Mouse (Mus musculus): ENCODE measurements around the gene Scaf11. TPM values are rescaled to one million over a fixed set of nuclear protein-coding genes. Genes with fewer than 3 reads are reported as not detected.

The Scaf11 gene
- polyA plus RNA-seq, 1 experiment, result 26.9 TPM

- Histone ChIP-seq H3K27ac (ENCODE audit: insufficient read depth, low read length) (no peak overlapping the region), H3K4me3 (ENCODE audit: insufficient read depth, low read length) (no peak overlapping the region), H3K4me1 (ENCODE audit: control insufficient read depth, insufficient read depth, low read length) (no peaks in the 10 kb centered on the region)
- no peak for TF ChIP-seq CTCF (IDR thresholded peaks at IDR 0.05; ENCODE audit: extremely low read depth, insufficient read depth, low read length)
- no peak for TF ChIP-seq POLR2A (IDR thresholded peaks at IDR 0.05; ENCODE audit: extremely low read depth, insufficient read depth, low read length)
These were observed 7.2 kb upstream of the Scaf11 start for GRCm38 (mm10) chr15:96467844-96468243.

DNA sequence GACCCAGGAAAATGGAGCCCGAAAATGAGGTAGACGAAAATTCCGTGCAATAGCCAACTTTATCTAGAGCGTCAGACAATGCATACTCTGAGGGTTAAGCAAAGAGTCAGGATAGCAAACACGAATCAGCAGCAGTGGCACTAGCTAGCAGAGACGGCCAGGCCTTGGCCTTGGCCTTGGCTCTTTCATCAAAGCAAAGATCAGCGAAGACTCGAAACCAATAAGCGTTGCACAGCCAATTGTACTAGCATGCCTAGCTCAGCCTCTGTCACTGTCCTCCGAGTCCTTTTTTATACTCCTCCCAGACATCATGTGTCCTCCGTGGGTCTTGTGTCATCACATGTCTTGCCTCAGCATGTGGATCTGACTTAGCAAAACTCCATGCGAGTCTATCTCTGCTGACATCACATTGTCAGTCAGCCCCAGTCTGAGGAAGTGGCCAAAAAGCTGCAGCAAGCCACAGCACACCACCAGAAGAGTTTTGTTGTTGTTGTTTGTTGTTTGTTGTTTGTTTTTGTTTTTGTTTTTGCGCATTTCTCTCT, 5.8 kb upstream of the Scaf11 start:
- Histone ChIP-seq H3K4me1 (ENCODE audit: control insufficient read depth, insufficient read depth, low read length) (peaks cover 2% of the 10 kb centered on the region; the same call in 1 of the 2 replicates), H3K4me3 (ENCODE audit: insufficient read depth, low read length) (no peak overlapping the region), H3K27ac (ENCODE audit: insufficient read depth, low read length) (no peak overlapping the region)
- TF ChIP-seq CTCF (IDR thresholded peaks at IDR 0.05; ENCODE audit: extremely low read depth, insufficient read depth, low read length), result no peak
- no peak for TF ChIP-seq POLR2A (IDR thresholded peaks at IDR 0.05; ENCODE audit: extremely low read depth, insufficient read depth, low read length)

DNA sequence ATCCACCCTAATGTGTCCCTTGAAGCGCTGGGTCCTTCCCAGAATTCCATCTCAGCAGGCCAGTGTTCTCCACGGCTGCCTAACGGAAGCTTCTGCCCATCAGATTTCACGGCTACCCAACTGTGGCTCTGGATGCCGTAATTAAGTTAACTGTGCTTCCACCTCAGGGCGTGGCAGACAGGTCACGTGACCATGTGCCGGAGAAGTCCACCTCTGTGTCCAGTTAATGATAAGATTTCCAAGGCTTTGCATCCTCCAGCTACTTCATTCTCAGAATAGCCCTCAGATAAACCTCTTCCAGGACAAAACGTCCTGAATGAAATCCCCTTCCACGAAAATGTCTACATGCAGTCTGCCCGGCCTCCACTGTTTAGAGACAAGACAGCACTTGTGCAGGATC, 4.4 kb upstream of the Scaf11 start:
- Histone ChIP-seq H3K4me1 (ENCODE audit: control insufficient read depth, insufficient read depth, low read length) (peaks cover 2% of the 10 kb centered on the region; the same call in 1 of the 2 replicates), H3K4me3 (ENCODE audit: insufficient read depth, low read length) (no peak overlapping the region), H3K27ac (ENCODE audit: insufficient read depth, low read length) (no peak overlapping the region)
- TF ChIP-seq CTCF (IDR thresholded peaks at IDR 0.05; ENCODE audit: extremely low read depth, insufficient read depth, low read length) (no peak), POLR2A (IDR thresholded peaks at IDR 0.05; ENCODE audit: extremely low read depth, insufficient read depth, low read length) (no peak)

- TF ChIP-seq POLR2A (IDR thresholded peaks at IDR 0.05; ENCODE audit: extremely low read depth, insufficient read depth, low read length), result no peak
- no peak for TF ChIP-seq CTCF (IDR thresholded peaks at IDR 0.05; ENCODE audit: extremely low read depth, insufficient read depth, low read length)
- Histone ChIP-seq H3K27ac (ENCODE audit: insufficient read depth, low read length) (no peak overlapping the region), H3K4me1 (ENCODE audit: control insufficient read depth, insufficient read depth, low read length) (peaks cover 3% of the 10 kb centered on the region; the same call in 1 of the 2 replicates), H3K4me3 (ENCODE audit: insufficient read depth, low read length) (no peak overlapping the region)
These were observed 3.2 kb upstream of the Scaf11 start for GRCm38 (mm10) chr15:96463821-96464220.

- TF ChIP-seq POLR2A (IDR thresholded peaks at IDR 0.05; ENCODE audit: extremely low read depth, insufficient read depth, low read length) (no peak), CTCF (IDR thresholded peaks at IDR 0.05; ENCODE audit: extremely low read depth, insufficient read depth, low read length) (no peak)
- Histone ChIP-seq H3K4me1 (ENCODE audit: control insufficient read depth, insufficient read depth, low read length) (peaks cover 3% of the 10 kb centered on the region; the same call in 1 of the 2 replicates), H3K4me3 (ENCODE audit: insufficient read depth, low read length) (no peak overlapping the region), H3K27ac (ENCODE audit: insufficient read depth, low read length) (no peak overlapping the region)
These were observed 2.0 kb upstream of the Scaf11 start for GRCm38 (mm10) chr15:96462611-96463010.

GRCm38 (mm10) chr15:96461541-96462512, 1.2 kb upstream of the Scaf11 start:
- TF ChIP-seq CTCF (IDR thresholded peaks at IDR 0.05; ENCODE audit: extremely low read depth, insufficient read depth, low read length) (no peak), POLR2A (IDR thresholded peaks at IDR 0.05; ENCODE audit: extremely low read depth, insufficient read depth, low read length) (no peak)
- Histone ChIP-seq H3K27ac (ENCODE audit: insufficient read depth, low read length) (peak overlapping the region; percentile 95), H3K4me3 (ENCODE audit: insufficient read depth, low read length) (peak overlapping the region; percentile 87), H3K4me1 (ENCODE audit: control insufficient read depth, insufficient read depth, low read length) (peaks cover 3% of the 10 kb centered on the region; the same call in 1 of the 2 replicates)

- TF ChIP-seq CTCF (IDR thresholded peaks at IDR 0.05; ENCODE audit: extremely low read depth, insufficient read depth, low read length), result no peak
- no peak for TF ChIP-seq POLR2A (IDR thresholded peaks at IDR 0.05; ENCODE audit: extremely low read depth, insufficient read depth, low read length)
- Histone ChIP-seq H3K4me1 (ENCODE audit: control insufficient read depth, insufficient read depth, low read length) (peaks cover 3% of the 10 kb centered on the region; the same call in 1 of the 2 replicates), H3K27ac (ENCODE audit: insufficient read depth, low read length) (peak overlapping the region; percentile 96), H3K4me3 (ENCODE audit: insufficient read depth, low read length) (peak overlapping the region; percentile 87)
These were observed 253 bp downstream of the Scaf11 start for GRCm38 (mm10) chr15:96460451-96460729.

- peaks cover 3% of the 10 kb centered on the region; the same call in 1 of the 2 replicates for H3K4me1 ChIP-seq (ENCODE audit: control insufficient read depth, insufficient read depth, low read length)
- peak overlapping the region; percentile 87 for H3K4me3 ChIP-seq (ENCODE audit: insufficient read depth, low read length)
- no peak for TF ChIP-seq POLR2A (IDR thresholded peaks at IDR 0.05; ENCODE audit: extremely low read depth, insufficient read depth, low read length)
- TF ChIP-seq CTCF (IDR thresholded peaks at IDR 0.05; ENCODE audit: extremely low read depth, insufficient read depth, low read length), result no peak
- H3K27ac ChIP-seq (ENCODE audit: insufficient read depth, low read length), result peak overlapping the region; percentile 23
These were observed 747 bp downstream of the Scaf11 start for GRCm38 (mm10) chr15:96459741-96460450.

- Histone ChIP-seq H3K27ac (ENCODE audit: insufficient read depth, low read length) (no peak overlapping the region), H3K4me1 (ENCODE audit: control insufficient read depth, insufficient read depth, low read length) (peaks cover 3% of the 10 kb centered on the region; the same call in 1 of the 2 replicates), H3K4me3 (ENCODE audit: insufficient read depth, low read length) (no peak overlapping the region)
- no peak for TF ChIP-seq CTCF (IDR thresholded peaks at IDR 0.05; ENCODE audit: extremely low read depth, insufficient read depth, low read length)
- TF ChIP-seq POLR2A (IDR thresholded peaks at IDR 0.05; ENCODE audit: extremely low read depth, insufficient read depth, low read length), result no peak
These were observed 2.4 kb downstream of the Scaf11 start for GRCm38 (mm10) chr15:96458273-96458672.
